Mouse (Mus musculus) heart, adult 2 months (tissue): ENCODE results near the gene Prex1. TPM values are rescaled to one million over a fixed set of nuclear protein-coding genes. Genes with fewer than 3 reads are reported as not detected.
A peak's percentile ranks its signal among the peaks of the same experiment; 100 is the strongest.

Experiments
- DNase-seq, 2 experiments: peaks; one replicate each; pipeline ENCODE4 v3.0.0; 2021
- H3K27ac ChIP-seq: fragments of 200-600 bp; 2 replicates; pipeline ENCODE4 v1.8.1; 2022
- H3K27me3 ChIP-seq: fragments of 200-500 bp; 2 replicates; pipeline ENCODE4 v1.6.1; 2012; ENCODE audit warnings: mild to moderate bottlenecking, low read length, inconsistent platforms, mixed read lengths; ENCODE audit not compliant: control insufficient read depth, insufficient read depth
- H3K36me3 ChIP-seq: fragments of 200-500 bp; 2 replicates; pipeline ENCODE4 v1.6.1; 2012; ENCODE audit warnings: low read length, inconsistent platforms; ENCODE audit not compliant: control insufficient read depth, insufficient read depth
- H3K4me1 ChIP-seq: fragments of 200-500 bp; 2 replicates; pipeline ENCODE4 v1.6.1; 2011; ENCODE audit warnings: low read length; ENCODE audit not compliant: control insufficient read depth, insufficient read depth
- H3K4me3 ChIP-seq: fragments of 200-600 bp; 2 replicates; pipeline ENCODE4 v1.8.1; 2022
- H3K79me2 ChIP-seq: fragments of 200-500 bp; replicated peaks from 2 replicates; pipeline ENCODE4 v1.6.1; 2012; ENCODE audit warnings: mild to moderate bottlenecking, inconsistent platforms, low read length, moderate library complexity, mixed read lengths; ENCODE audit not compliant: control insufficient read depth, insufficient read depth
- H3K9ac ChIP-seq: fragments of 200-500 bp; 2 replicates; pipeline ENCODE4 v1.6.1; 2012; ENCODE audit warnings: low read depth, mild to moderate bottlenecking, control low read depth, inconsistent platforms, low read length, mixed read lengths
- CTCF ChIP-seq: fragments of 200-600 bp; IDR thresholded peaks from 2 replicates; pipeline ENCODE4 v1.8.1; 2022; ENCODE audit warnings: antibody characterized with exemption, mild to moderate bottlenecking, moderate library complexity
- EP300 ChIP-seq: fragments of 200-500 bp; IDR thresholded peaks from 2 replicates; pipeline ENCODE4 v1.6.1; 2011; ENCODE audit warnings: low read depth, low read length, control low read depth; ENCODE audit not compliant: insufficient read depth
- POLR2A ChIP-seq: fragments of 200-500 bp; IDR thresholded peaks from 2 replicates; pipeline ENCODE4 v1.6.1; 2011; ENCODE audit warnings: mild to moderate bottlenecking, low read depth, low read length, control low read depth; ENCODE audit not compliant: insufficient read depth
- WGBS: fragments of 180-500 bp; shearing (Covaris S2); methylation state at CpG from one replicate; pipeline ENCODE4 v1.1.7; 2018; 5-methylcytosine and 5-hydroxymethylcytosine counted together
- intact Hi-C: fragments of 180-260 bp; cut with DNase I; formaldehyde crosslinking; loops from one replicate; pipeline ENCODE4 v1.15.1; 2025
- polyA plus RNA-seq: library from polyadenylated mRNA; depleted of rRNA; stranded (reverse); fragments of >200 nt; gene quantifications from 2 replicates; pipeline ENCODE4 v1.2.3, GENCODE M21; 2012
- total RNA-seq, 2 experiments: library from RNA; stranded (reverse); gene quantifications; 2 replicates each; pipeline ENCODE4 v1.2.3; 2021

Prex1 gene
- total and polyA plus RNA-seq, 3 experiments: 5.2 to 9.8 (median 6.0) TPM

GRCm38 (mm10) chr2:166672171-166672965 is 41.3 kb downstream of the Prex1 start:
- 81% methylated on average over 14 of the region's 14 CpGs for WGBS
- no peaks in the 10 kb centered on the region for H3K36me3 ChIP-seq
- no peaks in the 10 kb centered on the region for H3K27me3 ChIP-seq
- peaks cover 6% of the 10 kb centered on the region for H3K4me1 ChIP-seq
- no peak overlapping the region for H3K4me3 ChIP-seq
- DNase-seq: no peak
- no peak for TF ChIP-seq CTCF
- no peak for TF ChIP-seq POLR2A
- no peak for TF ChIP-seq EP300
- no peak overlapping the region for H3K9ac ChIP-seq
- H3K27ac ChIP-seq: no peak overlapping the region
- intact Hi-C loops: no loop called here
- no peaks in the 10 kb centered on the region for H3K79me2 ChIP-seq

DNA sequence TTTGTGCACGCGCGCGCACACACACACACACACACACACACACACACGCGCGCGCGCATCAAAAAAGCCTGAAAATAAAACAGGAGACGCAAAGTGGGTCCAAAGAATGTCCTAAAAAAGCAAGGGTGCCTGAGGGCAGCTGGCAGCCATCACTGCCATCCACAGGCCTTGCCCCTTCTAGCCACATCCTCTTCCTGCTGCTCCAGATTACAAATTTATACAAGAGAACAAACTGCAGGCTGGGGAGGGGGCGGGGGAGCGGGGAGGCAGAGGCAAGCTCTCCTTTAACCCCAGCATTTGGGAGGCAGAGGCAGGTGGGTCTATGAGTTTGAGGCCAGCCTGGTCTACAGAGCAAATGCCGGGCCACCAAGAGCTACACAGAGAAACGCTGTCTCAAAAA is 42.0 kb downstream of the Prex1 start:
- no peak overlapping the region for H3K4me3 ChIP-seq
- H3K79me2 ChIP-seq: no peaks in the 10 kb centered on the region
- H3K27ac ChIP-seq: no peak overlapping the region
- H3K27me3 ChIP-seq: no peaks in the 10 kb centered on the region
- peaks cover 6% of the 10 kb centered on the region for H3K4me1 ChIP-seq
- no peak overlapping the region for H3K9ac ChIP-seq
- no peak for DNase-seq
- no peaks in the 10 kb centered on the region for H3K36me3 ChIP-seq
- TF ChIP-seq POLR2A (no peak), EP300 (no peak), CTCF (no peak)
- 81% methylated on average over 14 of the region's 14 CpGs for WGBS
- intact Hi-C loops: no loop called here

DNA sequence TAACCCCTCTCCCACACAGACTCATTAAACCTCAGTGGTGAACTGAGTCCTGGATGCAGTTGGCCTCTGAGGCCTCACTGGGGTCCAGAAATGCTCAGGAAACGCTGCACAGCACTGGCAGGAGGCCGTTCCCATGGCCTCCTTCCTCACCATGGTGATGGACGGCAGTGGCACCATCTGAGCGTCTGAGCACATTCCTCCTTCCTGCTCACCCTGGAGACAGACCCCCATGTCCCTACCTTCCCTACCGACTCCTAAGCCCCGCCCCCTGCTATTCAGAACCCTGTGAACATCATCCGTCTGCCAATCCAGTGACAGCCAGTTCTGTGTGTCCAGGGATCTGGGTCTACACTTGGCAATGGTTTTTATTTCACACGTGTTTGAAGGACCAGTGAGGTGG is 42.6 kb downstream of the Prex1 start:
- H3K4me3 ChIP-seq: no peak overlapping the region
- 53% methylated on average over 8 of the region's 8 CpGs for WGBS
- H3K79me2 ChIP-seq: no peaks in the 10 kb centered on the region
- intact Hi-C loops: no loop called here
- H3K27me3 ChIP-seq: no peaks in the 10 kb centered on the region
- TF ChIP-seq CTCF (no peak), EP300 (no peak), POLR2A (no peak)
- no peaks in the 10 kb centered on the region for H3K36me3 ChIP-seq
- peaks cover 6% of the 10 kb centered on the region for H3K4me1 ChIP-seq
- H3K27ac ChIP-seq: no peak overlapping the region
- no peak for DNase-seq
- no peak overlapping the region for H3K9ac ChIP-seq

GRCm38 (mm10) chr2:166669922-166670321 is 43.7 kb downstream of the Prex1 start:
- 86% methylated on average over 9 of the region's 9 CpGs for WGBS
- peaks cover 6% of the 10 kb centered on the region for H3K4me1 ChIP-seq
- intact Hi-C loops: loop anchor here (10.0 kb wide), 1 partner anchor 65 kb away; no protein-coding TSS in a partner anchor

DNA sequence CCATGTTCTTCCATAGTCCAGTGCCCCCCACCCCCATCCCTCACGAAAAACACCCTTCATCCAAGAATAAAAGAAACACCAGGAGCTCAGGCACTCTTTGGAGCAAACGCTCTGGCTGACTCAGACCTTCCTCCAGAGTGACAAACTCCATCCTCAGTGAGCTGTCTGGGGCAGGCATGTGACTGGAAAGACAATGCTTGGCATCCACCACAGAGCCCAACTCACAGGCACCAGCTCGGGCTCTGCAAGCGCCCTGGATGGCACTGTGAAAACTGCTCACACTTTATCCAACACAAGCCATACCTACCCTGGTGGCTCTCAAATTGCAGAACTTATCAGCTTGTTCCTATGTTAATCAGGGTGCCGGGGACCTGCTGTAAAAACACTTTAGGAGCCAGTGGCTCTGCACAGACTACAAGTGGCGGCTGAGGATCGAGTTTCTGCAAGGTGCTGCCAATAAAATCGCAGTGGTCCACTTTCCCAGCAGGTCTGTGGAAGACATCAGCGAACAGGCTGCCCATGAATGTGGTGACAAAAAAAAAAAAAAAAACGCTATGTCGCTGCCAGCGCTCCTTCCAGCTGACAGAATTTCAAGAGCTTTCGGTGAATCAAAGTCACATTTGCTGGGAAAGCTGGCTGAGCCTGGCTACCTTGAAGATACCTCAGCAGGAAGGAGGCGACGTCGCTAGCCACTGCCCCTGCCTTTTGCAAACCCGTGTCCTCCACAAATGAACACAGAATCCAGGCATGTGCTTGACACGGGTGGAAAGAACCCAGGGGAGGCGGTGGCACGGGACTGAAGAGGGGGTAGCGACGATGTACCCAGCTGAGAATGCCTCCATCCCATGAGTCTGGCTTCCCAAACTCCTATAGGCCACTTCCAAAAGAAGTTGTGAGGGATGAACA is 45.6 kb downstream of the Prex1 start:
- Histone ChIP-seq H3K79me2 (no peaks in the 10 kb centered on the region), H3K9ac (no peak overlapping the region), H3K4me1 (peaks cover 6% of the 10 kb centered on the region), H3K4me3 (no peak overlapping the region), H3K27ac (no peak overlapping the region), H3K27me3 (no peaks in the 10 kb centered on the region), H3K36me3 (no peaks in the 10 kb centered on the region)
- no peak for TF ChIP-seq EP300
- no peak for TF ChIP-seq CTCF
- TF ChIP-seq POLR2A: no peak
- DNase-seq: peak in 1 of 2 experiments; percentile 27
- WGBS: 27% methylated on average over 22 of the region's 22 CpGs
- intact Hi-C loops: loop anchor here (10.0 kb wide), 1 partner anchor 63 kb away; no protein-coding TSS in a partner anchor

More at GRCm38 (mm10) chr2:166669922-166670321, 43.7 kb downstream of the Prex1 start:
- no peaks in the 10 kb centered on the region for H3K79me2 ChIP-seq
- H3K9ac ChIP-seq: no peak overlapping the region
- no peak overlapping the region for H3K4me3 ChIP-seq
- TF ChIP-seq CTCF (no peak), EP300 (no peak), POLR2A (no peak)
- H3K27ac ChIP-seq: no peak overlapping the region
- H3K36me3 ChIP-seq: no peaks in the 10 kb centered on the region
- no peak for DNase-seq
- H3K27me3 ChIP-seq: no peaks in the 10 kb centered on the region
